Mouse (Mus musculus): ENCODE results near the gene Nme2. TPM values are rescaled to one million over a fixed set of nuclear protein-coding genes. Genes with fewer than 3 reads are reported as not detected.

Gene Nme2
- total and polyA plus RNA-seq, 3 experiments, result 945 to 1,722 (median 1,555) TPM

GRCm38 (mm10) chr11:93995720-93996305, 39.8 kb upstream of the Nme2 start, which contains the start of gene Spag9:
Spag9 (plus strand) TSS chr11:93996091.
- peaks cover 3 to 39% of the 10 kb centered on the region in 2 experiments for H3K4me1 ChIP-seq (ENCODE audit: control insufficient read depth in 1 of 2, insufficient read depth in 2 of 2)
- dilution Hi-C loops (cut with MboI; ENCODE audit: extremely low pct_ligation_motif_present, extremely low pct_unique_long_range_greater_than_20kb, low sequenced_read_pairs), result no loop called here
- no peaks in the 10 kb centered on the region for H3K27me3 ChIP-seq (replicated peaks)
- peaks cover 0 to 21% of the 10 kb centered on the region in 2 experiments for H3K36me3 ChIP-seq (replicated peaks in 1 of 2; ENCODE audit: control insufficient read depth in 1 of 2, insufficient read depth in 1 of 2, low read length in 1 of 2)
- peak; percentile 98 for DNase-seq (ENCODE audit: extremely low read depth)
- peak within 1 kb of the TSS; percentile 100 for H3K4me2 ChIP-seq (ENCODE audit: insufficient read depth, low read depth, poor library complexity, severe bottlenecking)
- in situ Hi-C loops (cut with MboI; ENCODE audit: low pct_ligation_motif_present, low pct_unique_long_range_greater_than_20kb, low sequenced_read_pairs), result no loop called here
- TF ChIP-seq MEF2A (IDR thresholded peaks at IDR 0.05; ENCODE audit: borderline replicate concordance, low read depth, low read length), result no peak; the same call in 1 of the 2 replicates
- TF ChIP-seq MAZ (IDR thresholded peaks at IDR 0.05; ENCODE audit: low read depth, low read length), result no peak; the same call in 1 of the 2 replicates
- TF ChIP-seq POLR2AphosphoS2 (IDR thresholded peaks at IDR 0.05; ENCODE audit: low read depth, low read length), result peak; percentile 49; the same call in 1 of the 2 replicates
- TF ChIP-seq HCFC1 (IDR thresholded peaks at IDR 0.05; ENCODE audit: low read depth, low read length), result peak; percentile 84
- no peak for TF ChIP-seq JUN (IDR thresholded peaks at IDR 0.05; ENCODE audit: insufficient read depth, low read depth, low read length)
- peak; percentile 89 for TF ChIP-seq NRF1 (IDR thresholded peaks at IDR 0.05; ENCODE audit: low read depth, low read length)
- TF ChIP-seq TBP (conservative IDR thresholded peaks at IDR 0.05; ENCODE audit: low read depth, low read length), result peak; percentile 58; the same call in 1 of the 2 replicates
- TF ChIP-seq ZC3H11A (IDR thresholded peaks at IDR 0.05; ENCODE audit: low read depth, low read length), result no peak
- TF ChIP-seq CHD1 (IDR thresholded peaks at IDR 0.05; ENCODE audit: low read depth, low read length), result no peak
- peak; percentile 29; the same call in 1 of the 2 replicates for TF ChIP-seq GABPA (IDR thresholded peaks at IDR 0.05; ENCODE audit: insufficient replicate concordance, low read depth, low read length)
- TF ChIP-seq MAFK (IDR thresholded peaks at IDR 0.05; ENCODE audit: insufficient replicate concordance, low read length), result no peak
- no peak for TF ChIP-seq RCOR1 (conservative IDR thresholded peaks at IDR 0.05; ENCODE audit: low read depth, low read length)
- no peak for TF ChIP-seq USF2 (conservative IDR thresholded peaks at IDR 0.05; ENCODE audit: low read depth, low read length)
- no peak for TF ChIP-seq ZKSCAN1 (IDR thresholded peaks at IDR 0.05; ENCODE audit: borderline replicate concordance, low read depth, low read length)
- no peak for TF ChIP-seq CHD2 (IDR thresholded peaks at IDR 0.05; ENCODE audit: low read length)
- TF ChIP-seq ZNF384 (IDR thresholded peaks at IDR 0.05; ENCODE audit: low read depth, low read length), result no peak
- TF ChIP-seq MYC (IDR thresholded peaks at IDR 0.05; ENCODE audit: low read depth, low read length), result no peak
- TF ChIP-seq NELFE (IDR thresholded peaks at IDR 0.05; ENCODE audit: low read depth, low read length), result peak; percentile 89
- TF ChIP-seq E2F4 (IDR thresholded peaks at IDR 0.05; ENCODE audit: insufficient replicate concordance, low read depth, low read length), result no peak
- no peak for TF ChIP-seq PAX5 (IDR thresholded peaks at IDR 0.05; ENCODE audit: low read length)
- TF ChIP-seq ELF1 (IDR thresholded peaks at IDR 0.05; ENCODE audit: low read depth, low read length), result peak; percentile 89
- TF ChIP-seq SIN3A (IDR thresholded peaks at IDR 0.05; ENCODE audit: low read length), result peak; percentile 48; the same call in 1 of the 2 replicates
- peak; percentile 77 for TF ChIP-seq MXI1 (IDR thresholded peaks at IDR 0.05; ENCODE audit: low read depth, low read length)
- TF ChIP-seq IRF4 (IDR thresholded peaks at IDR 0.05; ENCODE audit: low read depth, low read length), result peak; percentile 47; the same call in 1 of the 2 replicates
- TF ChIP-seq UBTF (IDR thresholded peaks at IDR 0.05; ENCODE audit: low read depth, low read length), result no peak
- TF ChIP-seq TCF12 (IDR thresholded peaks at IDR 0.05; ENCODE audit: low read depth, low read length), result peak; percentile 79
- no peak for TF ChIP-seq JUND (conservative IDR thresholded peaks at IDR 0.05; ENCODE audit: low read depth, low read length)
- no peak for TF ChIP-seq EP300 (IDR thresholded peaks at IDR 0.05; ENCODE audit: low read length)
- TF ChIP-seq POLR2A (IDR thresholded peaks at IDR 0.05; ENCODE audit: low read depth, low read length), result peak; percentile 80
- no peak for TF ChIP-seq CTCF (conservative IDR thresholded peaks at IDR 0.05 in 1 of 2, IDR thresholded peaks at IDR 0.05 in 1 of 2; ENCODE audit: low read depth in 2 of 2, low read length in 2 of 2)
- no peak for TF ChIP-seq RAD21 (IDR thresholded peaks at IDR 0.05; ENCODE audit: low read depth, low read length)
- TF ChIP-seq MAX (IDR thresholded peaks at IDR 0.05; ENCODE audit: low read length), result peak; percentile 35; the same call in 1 of the 2 replicates
- no peak for TF ChIP-seq SMC3 (IDR thresholded peaks at IDR 0.05; ENCODE audit: low read depth, low read length)
- TF ChIP-seq ZMIZ1 (IDR thresholded peaks at IDR 0.05; ENCODE audit: low read depth, low read length), result peak; percentile 43
- TF ChIP-seq ETS1 (conservative IDR thresholded peaks at IDR 0.05; ENCODE audit: low read depth, low read length), result 0 out of 2 replicates have a peak, but pooled peaks have one; percentile 18
- peak; percentile 80; the same call in 1 of the 2 replicates for TF ChIP-seq KAT2A (IDR thresholded peaks at IDR 0.05; ENCODE audit: insufficient replicate concordance, low read length)
- TF ChIP-seq BHLHE40 (IDR thresholded peaks at IDR 0.05; ENCODE audit: low read depth, low read length), result peak; percentile 6; the same call in 1 of the 2 replicates
- TF ChIP-seq USF1 (IDR thresholded peaks at IDR 0.05; ENCODE audit: low read depth, low read length), result no peak
- peaks cover 40% of the 10 kb centered on the region for H3K79me2 ChIP-seq (replicated peaks; ENCODE audit: control insufficient read depth, extremely low read depth, insufficient read depth, poor library complexity, severe bottlenecking)
- H3K9me3 ChIP-seq (replicated peaks; ENCODE audit: low read length), result no peaks in the 10 kb centered on the region
- peak within 1 kb of the TSS; percentile 97 for H3K9ac ChIP-seq (ENCODE audit: insufficient read depth, low read depth)
- peak within 1 kb of the TSS; percentile 97 for H3K27ac ChIP-seq (ENCODE audit: insufficient read depth, low read depth)
- peak within 1 kb of the TSS; percentile 77 to 97 (median 94) for H3K4me3 ChIP-seq (replicated peaks in 1 of 3; ENCODE audit: low read depth in 2 of 3, low read length in 2 of 3, poor library complexity in 1 of 3)
